Mouse (Mus musculus): ENCODE data around the gene Adprh. TPM values are rescaled to one million over a fixed set of nuclear protein-coding genes. Genes with fewer than 3 reads are reported as not detected.

Adprh gene
- polyA plus RNA-seq, 1 experiment from 2014 or later, result 106 TPM

- H3K27me3 ChIP-seq, result no peaks in the 10 kb centered on the region
- no peak overlapping the region for H3K27ac ChIP-seq
- ATAC-seq (ENCODE audit: insufficient number of reproducible peaks, low FRiP score, low TSS enrichment, low read depth), result no peak
- no peak overlapping the region for H3K9ac ChIP-seq
- H3K9me3 ChIP-seq, result no peaks in the 10 kb centered on the region
- no peaks in the 10 kb centered on the region for H3K36me3 ChIP-seq
- no peak overlapping the region for H3K4me2 ChIP-seq
- H3K4me1 ChIP-seq, result no peaks in the 10 kb centered on the region
- H3K4me3 ChIP-seq, result no peak overlapping the region
- WGBS, result 75% methylated on average over 7 of the region's 7 CpGs
These were observed 9.7 kb upstream of the Adprh start for GRCm38 (mm10) chr16:38462161-38462560.

GRCm38 (mm10) chr16:38461749-38462148, 9.2 kb upstream of the Adprh start:
- WGBS, result 84% methylated on average over 8 of the region's 8 CpGs
- H3K4me1 ChIP-seq, result no peaks in the 10 kb centered on the region
- no peaks in the 10 kb centered on the region for H3K27me3 ChIP-seq
- no peak for ATAC-seq (ENCODE audit: insufficient number of reproducible peaks, low FRiP score, low TSS enrichment, low read depth)
- no peak overlapping the region for H3K27ac ChIP-seq
- H3K9me3 ChIP-seq, result no peaks in the 10 kb centered on the region
- H3K36me3 ChIP-seq, result no peaks in the 10 kb centered on the region
- no peak overlapping the region for H3K4me3 ChIP-seq
- no peak overlapping the region for H3K4me2 ChIP-seq
- no peak overlapping the region for H3K9ac ChIP-seq

- H3K9me3 ChIP-seq, result no peaks in the 10 kb centered on the region
- 87% methylated on average over 4 of the region's 4 CpGs for WGBS
- H3K9ac ChIP-seq, result no peak overlapping the region
- H3K27me3 ChIP-seq, result no peaks in the 10 kb centered on the region
- H3K4me3 ChIP-seq, result no peak overlapping the region
- no peak overlapping the region for H3K4me2 ChIP-seq
- H3K27ac ChIP-seq, result no peak overlapping the region
- no peaks in the 10 kb centered on the region for H3K36me3 ChIP-seq
- no peaks in the 10 kb centered on the region for H3K4me1 ChIP-seq
- ATAC-seq (ENCODE audit: insufficient number of reproducible peaks, low FRiP score, low TSS enrichment, low read depth), result no peak
These were observed 7.5 kb upstream of the Adprh start for GRCm38 (mm10) chr16:38459990-38460389.

GRCm38 (mm10) chr16:38458600-38459280, 6.2 kb upstream of the Adprh start:
- H3K27me3 ChIP-seq, result no peaks in the 10 kb centered on the region
- no peaks in the 10 kb centered on the region for H3K4me1 ChIP-seq
- H3K36me3 ChIP-seq, result no peaks in the 10 kb centered on the region
- H3K4me2 ChIP-seq, result no peak overlapping the region
- no peak for ATAC-seq (ENCODE audit: insufficient number of reproducible peaks, low FRiP score, low TSS enrichment, low read depth)
- no peak overlapping the region for H3K4me3 ChIP-seq
- H3K9me3 ChIP-seq, result no peaks in the 10 kb centered on the region
- 57% methylated on average over 6 of the region's 6 CpGs for WGBS
- H3K9ac ChIP-seq, result no peak overlapping the region
- no peak overlapping the region for H3K27ac ChIP-seq

- ATAC-seq (ENCODE audit: insufficient number of reproducible peaks, low FRiP score, low TSS enrichment, low read depth), result no peak
- Histone ChIP-seq H3K27me3 (no peaks in the 10 kb centered on the region), H3K9me3 (no peaks in the 10 kb centered on the region), H3K4me3 (no peak overlapping the region), H3K27ac (no peak overlapping the region), H3K36me3 (no peaks in the 10 kb centered on the region), H3K4me2 (no peak overlapping the region), H3K4me1 (no peaks in the 10 kb centered on the region; the same call in 1 of the 2 replicates), H3K9ac (no peak overlapping the region)
- WGBS, result 56% methylated on average over 11 of the region's 11 CpGs
These were observed 4.5 kb upstream of the Adprh start for GRCm38 (mm10) chr16:38456812-38457567.

- ATAC-seq (ENCODE audit: insufficient number of reproducible peaks, low FRiP score, low TSS enrichment, low read depth), result no peak
- WGBS, result 68% methylated on average over 17 of the region's 17 CpGs
- H3K36me3 ChIP-seq, result no peaks in the 10 kb centered on the region
These were observed 3.3 kb upstream of the Adprh start, which contains the start of gene Cd80 for GRCm38 (mm10) chr16:38455511-38456418. Cd80 (plus strand) TSS chr16:38455561.

GRCm38 (mm10) chr16:38454533-38455254, 2.2 kb upstream of the Adprh start:
- no peak overlapping the region for H3K9ac ChIP-seq
- H3K4me2 ChIP-seq, result no peak overlapping the region
- H3K36me3 ChIP-seq, result peaks cover 6% of the 10 kb centered on the region
- no peaks in the 10 kb centered on the region for H3K9me3 ChIP-seq
- no peak for ATAC-seq (ENCODE audit: insufficient number of reproducible peaks, low FRiP score, low TSS enrichment, low read depth)
- H3K4me3 ChIP-seq, result no peak overlapping the region
- H3K27me3 ChIP-seq, result no peaks in the 10 kb centered on the region
- no peak overlapping the region for H3K27ac ChIP-seq
- WGBS, result 73% methylated on average over 11 of the region's 11 CpGs
- H3K4me1 ChIP-seq, result peaks cover 16% of the 10 kb centered on the region

More at GRCm38 (mm10) chr16:38455511-38456418, 3.3 kb upstream of the Adprh start, which contains the start of gene Cd80:
- no peak within 1 kb of the TSS for H3K27ac ChIP-seq
- no peak within 1 kb of the TSS for H3K9ac ChIP-seq
- no peak within 1 kb of the TSS for H3K4me3 ChIP-seq
- peaks cover 9% of the 10 kb centered on the region for H3K4me1 ChIP-seq
- no peak within 1 kb of the TSS for H3K4me2 ChIP-seq
- no peaks in the 10 kb centered on the region for H3K9me3 ChIP-seq
- H3K27me3 ChIP-seq, result no peaks in the 10 kb centered on the region

GRCm38 (mm10) chr16:38453952-38454351, 1.4 kb upstream of the Adprh start:
- Histone ChIP-seq H3K27ac (no peak overlapping the region), H3K9ac (no peak overlapping the region), H3K4me2 (no peak overlapping the region), H3K4me3 (no peak overlapping the region), H3K4me1 (peaks cover 16% of the 10 kb centered on the region), H3K9me3 (no peaks in the 10 kb centered on the region), H3K27me3 (no peaks in the 10 kb centered on the region), H3K36me3 (peaks cover 10% of the 10 kb centered on the region)
- ATAC-seq (ENCODE audit: insufficient number of reproducible peaks, low FRiP score, low TSS enrichment, low read depth), result no peak
- WGBS, result 90% methylated on average over 4 of the region's 4 CpGs

GRCm38 (mm10) chr16:38453203-38453553, 675 bp upstream of the Adprh start:
- Histone ChIP-seq H3K36me3 (peaks cover 16% of the 10 kb centered on the region), H3K4me2 (peak overlapping the region; percentile 58), H3K4me3 (peak overlapping the region; percentile 76), H3K4me1 (peaks cover 16% of the 10 kb centered on the region), H3K27me3 (no peaks in the 10 kb centered on the region), H3K9me3 (no peaks in the 10 kb centered on the region), H3K9ac (peak overlapping the region; percentile 92), H3K27ac (peak overlapping the region; percentile 97)
- ATAC-seq (ENCODE audit: insufficient number of reproducible peaks, low FRiP score, low TSS enrichment, low read depth), result no peak
- WGBS, result 23% methylated on average over 3 of the region's 3 CpGs

GRCm38 (mm10) chr16:38451421-38452205, 890 bp downstream of the Adprh start:
- Histone ChIP-seq H3K9me3 (no peaks in the 10 kb centered on the region), H3K36me3 (peaks cover 31% of the 10 kb centered on the region), H3K27ac (peak overlapping the region; percentile 97), H3K4me3 (peak overlapping the region; percentile 76), H3K9ac (peak overlapping the region; percentile 92), H3K4me2 (peak overlapping the region; percentile 58), H3K27me3 (no peaks in the 10 kb centered on the region), H3K4me1 (peaks cover 16% of the 10 kb centered on the region)
- ATAC-seq (ENCODE audit: insufficient number of reproducible peaks, low FRiP score, low TSS enrichment, low read depth), result no peak
- 35% methylated on average over 12 of the region's 12 CpGs for WGBS

GRCm38 (mm10) chr16:38450707-38451106, 1.8 kb downstream of the Adprh start:
- ATAC-seq (ENCODE audit: insufficient number of reproducible peaks, low FRiP score, low TSS enrichment, low read depth), result no peak
- Histone ChIP-seq H3K27ac (no peak overlapping the region), H3K4me1 (peaks cover 16% of the 10 kb centered on the region), H3K27me3 (no peaks in the 10 kb centered on the region), H3K4me3 (no peak overlapping the region), H3K9ac (no peak overlapping the region), H3K9me3 (no peaks in the 10 kb centered on the region), H3K36me3 (peaks cover 40% of the 10 kb centered on the region), H3K4me2 (no peak overlapping the region)
- WGBS, result 85% methylated on average over 7 of the region's 7 CpGs

All from limb, embryonic 15.5 days (tissue).